Mouse (Mus musculus): ENCODE measurements around the gene 0610010K14Rik.

The 0610010K14Rik gene

GRCm38 (mm10) chr11:70237457-70238167 lies at the start of gene 0610010K14Rik:
Gene 0610010K14Rik (minus strand): TSS chr11:70237914.
- peak; percentile 96 for DNase-seq

GRCm38 (mm10) chr11:70285686-70286085 lies 48.0 kb upstream of the 0610010K14Rik start:
- DNase-seq = peak; percentile 32 to 63

- no peak for DNase-seq
Observed at GRCm38 (mm10) chr11:70284757-70285156, 47.0 kb upstream of the 0610010K14Rik start.

- no peak for DNase-seq
Observed at GRCm38 (mm10) chr11:70283666-70284065, 46.0 kb upstream of the 0610010K14Rik start.

- peak in 1 of 2 experiments; percentile 20 for DNase-seq
Observed at GRCm38 (mm10) chr11:70280441-70280840, 42.7 kb upstream of the 0610010K14Rik start.

- DNase-seq = no peak
Observed at GRCm38 (mm10) chr11:70278961-70279360, 41.2 kb upstream of the 0610010K14Rik start.

- no peak for DNase-seq
Observed at GRCm38 (mm10) chr11:70271641-70272040, 33.9 kb upstream of the 0610010K14Rik start.

GRCm38 (mm10) chr11:70266405-70266804 lies 28.7 kb upstream of the 0610010K14Rik start:
- no peak for DNase-seq

- DNase-seq = no peak
Observed at GRCm38 (mm10) chr11:70265819-70266218, 28.1 kb upstream of the 0610010K14Rik start.

GRCm38 (mm10) chr11:70265252-70265651 lies 27.5 kb upstream of the 0610010K14Rik start:
- DNase-seq = peak; percentile 35 to 58

GRCm38 (mm10) chr11:70259035-70259434 lies 21.3 kb upstream of the 0610010K14Rik start:
- no peak for DNase-seq

GRCm38 (mm10) chr11:70254931-70255531 lies 17.3 kb upstream of the 0610010K14Rik start, which contains the start of gene Alox12:
Gene Alox12 (minus strand): TSS chr11:70255353.
- DNase-seq = peak in 1 of 2 experiments; percentile 9

- no peak for DNase-seq
Observed at GRCm38 (mm10) chr11:70254337-70254736, 16.6 kb upstream of the 0610010K14Rik start.

GRCm38 (mm10) chr11:70251853-70252252 lies 14.1 kb upstream of the 0610010K14Rik start:
- no peak for DNase-seq

GRCm38 (mm10) chr11:70250150-70250549 lies 12.4 kb upstream of the 0610010K14Rik start:
- no peak for DNase-seq

GRCm38 (mm10) chr11:70247136-70247845 lies 9.6 kb upstream of the 0610010K14Rik start:
- DNase-seq = peak in 1 of 2 experiments; percentile 55

- DNase-seq = no peak
Observed at GRCm38 (mm10) chr11:70242591-70242990, 4.9 kb upstream of the 0610010K14Rik start.

- peak; percentile 49 to 68 for DNase-seq
Observed at GRCm38 (mm10) chr11:70239541-70240279, 2.0 kb upstream of the 0610010K14Rik start, which contains the start of the genes Gm21988 and Rnasek. Gene Gm21988 (minus strand): TSS chr11:70239830. Gene Rnasek (minus strand): TSS chr11:70239842.

GRCm38 (mm10) chr11:70238591-70239440 lies 1.1 kb upstream of the 0610010K14Rik start:
- no peak for DNase-seq

GRCm38 (mm10) chr11:70236717-70237116 lies 997 bp downstream of the 0610010K14Rik start:
- DNase-seq = no peak

- no peak for DNase-seq
Observed at GRCm38 (mm10) chr11:70235254-70235900, 2.3 kb downstream of the 0610010K14Rik start.
